Mouse (Mus musculus): ENCODE measurements around the gene Tnks2. TPM values are rescaled to one million over a fixed set of nuclear protein-coding genes. Genes with fewer than 3 reads are reported as not detected.

The Tnks2 gene
- polyA plus RNA-seq, 1 experiment from 2014 or later: 69.1 TPM

GRCm38 (mm10) chr19:36891746-36892145 is 57.7 kb downstream of the Tnks2 start:
- H3K27ac ChIP-seq (ENCODE audit: low read length): no peak overlapping the region
- H3K4me2 ChIP-seq (replicated peaks; ENCODE audit: low read depth, low read length): no peak overlapping the region
- H3K9me3 ChIP-seq (ENCODE audit: control insufficient read depth, low read depth, low read length): no peaks in the 10 kb centered on the region
- H3K36me3 ChIP-seq (ENCODE audit: control insufficient read depth, insufficient read depth, low read length): peaks cover 72% of the 10 kb centered on the region
- no peak for ATAC-seq (ENCODE audit: insufficient number of reproducible peaks, insufficient read depth, low FRiP score, low read depth)
- H3K4me3 ChIP-seq (ENCODE audit: low read depth, low read length): no peak overlapping the region
- no peak overlapping the region for H3K9ac ChIP-seq (replicated peaks; ENCODE audit: low read depth, low read length)
- no peaks in the 10 kb centered on the region for H3K4me1 ChIP-seq (ENCODE audit: control insufficient read depth, insufficient read depth, low read length)
- 95% methylated on average over 3 of the region's 3 CpGs for WGBS
- H3K27me3 ChIP-seq (ENCODE audit: control insufficient read depth, insufficient read depth, low read length): no peaks in the 10 kb centered on the region

DNA sequence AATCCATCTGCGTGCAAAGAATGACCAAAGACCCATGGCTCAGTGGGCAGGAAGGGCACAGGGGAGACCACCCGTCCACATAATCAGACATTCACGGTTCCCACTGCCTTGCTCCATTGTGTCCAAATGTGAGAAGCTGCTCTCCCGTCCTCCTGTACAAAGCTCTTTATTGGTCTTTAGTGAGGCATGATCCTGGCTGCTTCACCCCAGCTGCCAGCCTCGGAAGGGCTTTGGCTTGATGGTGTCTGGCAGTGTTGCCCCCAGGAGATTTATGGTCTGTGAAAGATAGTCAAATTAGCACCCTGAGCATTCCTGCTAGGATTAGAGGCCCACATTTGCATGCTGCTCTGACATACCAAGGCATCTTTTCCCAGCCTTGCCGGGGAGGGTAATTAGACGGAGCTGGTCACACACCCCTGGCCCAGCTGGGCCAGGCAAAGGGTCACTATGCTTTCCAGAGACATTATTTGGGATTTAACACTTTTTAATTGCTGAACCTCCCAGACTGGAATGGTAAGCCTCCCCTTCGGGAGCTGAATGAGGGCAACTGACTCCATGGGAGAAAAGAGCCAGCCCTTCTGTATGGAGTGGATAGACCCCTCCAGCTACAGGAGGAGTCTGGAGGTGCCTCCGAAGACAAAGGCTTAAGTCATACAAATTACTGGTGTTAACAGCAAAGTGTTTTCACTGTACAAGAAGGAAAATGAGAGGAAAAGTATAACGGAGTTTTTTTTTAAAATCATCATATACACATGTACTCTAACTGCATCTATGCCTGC is 62.9 kb downstream of the Tnks2 start:
- no peak for ATAC-seq (ENCODE audit: insufficient number of reproducible peaks, insufficient read depth, low FRiP score, low read depth)
- Histone ChIP-seq H3K4me3 (ENCODE audit: low read depth, low read length) (no peak overlapping the region), H3K9me3 (ENCODE audit: control insufficient read depth, low read depth, low read length) (no peaks in the 10 kb centered on the region), H3K4me2 (replicated peaks; ENCODE audit: low read depth, low read length) (no peak overlapping the region), H3K27me3 (ENCODE audit: control insufficient read depth, insufficient read depth, low read length) (no peaks in the 10 kb centered on the region), H3K27ac (ENCODE audit: low read length) (no peak overlapping the region), H3K36me3 (ENCODE audit: control insufficient read depth, insufficient read depth, low read length) (peaks cover 22% of the 10 kb centered on the region), H3K4me1 (ENCODE audit: control insufficient read depth, insufficient read depth, low read length) (no peaks in the 10 kb centered on the region), H3K9ac (replicated peaks; ENCODE audit: low read depth, low read length) (no peak overlapping the region)
- 27% methylated on average over 10 of the region's 10 CpGs for WGBS

GRCm38 (mm10) chr19:36897778-36898177 is 63.7 kb downstream of the Tnks2 start:
- Histone ChIP-seq H3K9ac (replicated peaks; ENCODE audit: low read depth, low read length) (no peak overlapping the region), H3K9me3 (ENCODE audit: control insufficient read depth, low read depth, low read length) (no peaks in the 10 kb centered on the region), H3K4me2 (replicated peaks; ENCODE audit: low read depth, low read length) (no peak overlapping the region), H3K36me3 (ENCODE audit: control insufficient read depth, insufficient read depth, low read length) (peaks cover 16% of the 10 kb centered on the region), H3K27ac (ENCODE audit: low read length) (no peak overlapping the region), H3K27me3 (ENCODE audit: control insufficient read depth, insufficient read depth, low read length) (no peaks in the 10 kb centered on the region), H3K4me3 (ENCODE audit: low read depth, low read length) (no peak overlapping the region), H3K4me1 (ENCODE audit: control insufficient read depth, insufficient read depth, low read length) (no peaks in the 10 kb centered on the region)
- 49% methylated on average over 9 of the region's 9 CpGs for WGBS
- ATAC-seq (ENCODE audit: insufficient number of reproducible peaks, insufficient read depth, low FRiP score, low read depth): no peak

GRCm38 (mm10) chr19:36903377-36903776 is 69.3 kb downstream of the Tnks2 start:
- 0 out of 2 replicates have a peak overlapping the region, but pooled peaks have one; percentile 51 for H3K4me3 ChIP-seq (ENCODE audit: low read depth, low read length)
- no peaks in the 10 kb centered on the region for H3K36me3 ChIP-seq (ENCODE audit: control insufficient read depth, insufficient read depth, low read length)
- no peaks in the 10 kb centered on the region for H3K4me1 ChIP-seq (ENCODE audit: control insufficient read depth, insufficient read depth, low read length)
- WGBS: 45% methylated on average over 7 of the region's 7 CpGs
- H3K9ac ChIP-seq (replicated peaks; ENCODE audit: low read depth, low read length): no peak overlapping the region
- no peak for ATAC-seq (ENCODE audit: insufficient number of reproducible peaks, insufficient read depth, low FRiP score, low read depth)
- H3K9me3 ChIP-seq (ENCODE audit: control insufficient read depth, low read depth, low read length): no peaks in the 10 kb centered on the region
- H3K27me3 ChIP-seq (ENCODE audit: control insufficient read depth, insufficient read depth, low read length): no peaks in the 10 kb centered on the region
- no peak overlapping the region for H3K27ac ChIP-seq (ENCODE audit: low read length)
- peak overlapping the region; percentile 96; the same call in 1 of the 2 replicates for H3K4me2 ChIP-seq (replicated peaks; ENCODE audit: low read depth, low read length)

- Histone ChIP-seq H3K4me3 (ENCODE audit: low read depth, low read length) (peak overlapping the region; percentile 51), H3K9ac (replicated peaks; ENCODE audit: low read depth, low read length) (peak overlapping the region; percentile 32), H3K4me1 (ENCODE audit: control insufficient read depth, insufficient read depth, low read length) (no peaks in the 10 kb centered on the region), H3K36me3 (ENCODE audit: control insufficient read depth, insufficient read depth, low read length) (no peaks in the 10 kb centered on the region), H3K27ac (ENCODE audit: low read length) (no peak overlapping the region), H3K4me2 (replicated peaks; ENCODE audit: low read depth, low read length) (peak overlapping the region; percentile 96), H3K27me3 (ENCODE audit: control insufficient read depth, insufficient read depth, low read length) (no peaks in the 10 kb centered on the region), H3K9me3 (ENCODE audit: control insufficient read depth, low read depth, low read length) (no peaks in the 10 kb centered on the region)
- WGBS: 2% methylated on average over 41 of the region's 41 CpGs
- ATAC-seq (ENCODE audit: insufficient number of reproducible peaks, insufficient read depth, low FRiP score, low read depth): peak; percentile 37; the same call in 1 of the 2 replicates
These were observed 70.4 kb downstream of the Tnks2 start for GRCm38 (mm10) chr19:36904211-36905007.

DNA sequence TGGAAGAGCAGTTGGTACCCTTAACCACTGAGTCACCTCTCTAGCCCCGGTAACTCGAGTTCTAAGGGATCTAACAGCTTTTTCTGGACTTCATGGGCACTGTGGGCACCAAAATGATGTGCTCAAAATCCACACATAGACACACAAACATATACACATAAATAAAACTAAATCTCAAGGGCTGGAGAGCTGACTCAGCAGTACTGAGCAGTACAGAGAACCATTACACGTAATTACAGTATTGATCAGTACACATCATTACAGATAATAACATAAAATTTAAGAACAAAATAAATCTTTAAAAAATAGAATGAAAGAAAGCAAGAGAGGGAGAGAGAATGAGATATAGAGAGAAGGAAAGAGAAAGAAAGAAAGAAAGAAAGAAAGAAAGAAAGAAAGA is 75.1 kb downstream of the Tnks2 start:
- no peak overlapping the region for H3K4me2 ChIP-seq (replicated peaks; ENCODE audit: low read depth, low read length)
- H3K36me3 ChIP-seq (ENCODE audit: control insufficient read depth, insufficient read depth, low read length): no peaks in the 10 kb centered on the region
- H3K9me3 ChIP-seq (ENCODE audit: control insufficient read depth, low read depth, low read length): no peaks in the 10 kb centered on the region
- WGBS: 82% methylated on average over 3 of the region's 3 CpGs
- no peak overlapping the region for H3K9ac ChIP-seq (replicated peaks; ENCODE audit: low read depth, low read length)
- no peaks in the 10 kb centered on the region for H3K4me1 ChIP-seq (ENCODE audit: control insufficient read depth, insufficient read depth, low read length)
- H3K4me3 ChIP-seq (ENCODE audit: low read depth, low read length): no peak overlapping the region
- no peaks in the 10 kb centered on the region for H3K27me3 ChIP-seq (ENCODE audit: control insufficient read depth, insufficient read depth, low read length)
- H3K27ac ChIP-seq (ENCODE audit: low read length): no peak overlapping the region
- no peak for ATAC-seq (ENCODE audit: insufficient number of reproducible peaks, insufficient read depth, low FRiP score, low read depth)

DNA sequence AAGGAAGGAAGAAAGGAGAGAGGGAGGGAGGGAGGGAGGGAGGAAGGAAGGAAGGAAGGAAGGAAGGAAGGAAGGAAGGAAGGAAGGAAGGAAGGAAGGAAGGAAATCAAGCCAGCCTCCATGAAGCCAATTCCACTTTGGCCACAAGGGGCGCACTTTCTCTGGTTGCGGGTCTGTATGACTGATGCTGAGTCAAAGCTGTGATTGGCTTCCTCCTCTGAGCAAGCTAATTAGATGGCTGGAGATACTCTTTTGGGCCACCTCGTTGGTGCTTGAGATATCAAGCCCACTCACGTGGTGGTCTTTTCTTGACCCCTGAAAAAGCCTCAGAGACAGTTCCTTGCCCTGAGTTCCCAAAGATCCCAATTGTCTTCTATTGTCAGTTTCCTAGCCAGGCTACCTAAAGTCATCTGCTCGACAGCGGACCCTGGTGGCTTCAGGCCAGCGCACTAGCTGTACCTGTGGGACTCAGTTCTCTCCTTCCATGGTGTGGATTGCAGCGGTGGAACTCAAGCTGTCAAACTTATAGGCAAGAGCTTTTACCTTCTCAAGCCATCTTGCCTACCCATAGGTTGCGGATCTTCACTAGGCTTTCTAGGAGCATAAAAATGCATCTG is 75.8 kb downstream of the Tnks2 start:
- H3K4me2 ChIP-seq (replicated peaks; ENCODE audit: low read depth, low read length): no peak overlapping the region
- H3K9ac ChIP-seq (replicated peaks; ENCODE audit: low read depth, low read length): no peak overlapping the region
- WGBS: 22% methylated on average over 9 of the region's 9 CpGs
- no peaks in the 10 kb centered on the region for H3K9me3 ChIP-seq (ENCODE audit: control insufficient read depth, low read depth, low read length)
- H3K4me1 ChIP-seq (ENCODE audit: control insufficient read depth, insufficient read depth, low read length): no peaks in the 10 kb centered on the region
- H3K27me3 ChIP-seq (ENCODE audit: control insufficient read depth, insufficient read depth, low read length): no peaks in the 10 kb centered on the region
- no peaks in the 10 kb centered on the region for H3K36me3 ChIP-seq (ENCODE audit: control insufficient read depth, insufficient read depth, low read length)
- H3K4me3 ChIP-seq (ENCODE audit: low read depth, low read length): no peak overlapping the region
- peak; percentile 56; the same call in 1 of the 2 replicates for ATAC-seq (ENCODE audit: insufficient number of reproducible peaks, insufficient read depth, low FRiP score, low read depth)
- no peak overlapping the region for H3K27ac ChIP-seq (ENCODE audit: low read length)

GRCm38 (mm10) chr19:36910424-36911045 is 76.5 kb downstream of the Tnks2 start:
- Histone ChIP-seq H3K4me1 (ENCODE audit: control insufficient read depth, insufficient read depth, low read length) (no peaks in the 10 kb centered on the region), H3K4me3 (ENCODE audit: low read depth, low read length) (no peak overlapping the region), H3K27me3 (ENCODE audit: control insufficient read depth, insufficient read depth, low read length) (no peaks in the 10 kb centered on the region), H3K9me3 (ENCODE audit: control insufficient read depth, low read depth, low read length) (no peaks in the 10 kb centered on the region), H3K9ac (replicated peaks; ENCODE audit: low read depth, low read length) (no peak overlapping the region), H3K4me2 (replicated peaks; ENCODE audit: low read depth, low read length) (no peak overlapping the region), H3K36me3 (ENCODE audit: control insufficient read depth, insufficient read depth, low read length) (no peaks in the 10 kb centered on the region), H3K27ac (ENCODE audit: low read length) (no peak overlapping the region)
- no peak for ATAC-seq (ENCODE audit: insufficient number of reproducible peaks, insufficient read depth, low FRiP score, low read depth)
- 52% methylated on average over 12 of the region's 12 CpGs for WGBS

All from stomach, embryonic 14.5 days (tissue).